Mouse (Mus musculus) kidney, postnatal 14 days (tissue): ENCODE measurements at regions not wholly inside any gene's neighbourhood (a gene's known extent, or its start where the extent isn't known, plus 50 kb on each side); places are given as distances from the start of the nearest gene placed in this dataset.

Source experiments
- DNase-seq: peaks from one replicate; pipeline ENCODE4 v3.0.0; 2022; ENCODE audit warnings: mixed read lengths

DNA sequence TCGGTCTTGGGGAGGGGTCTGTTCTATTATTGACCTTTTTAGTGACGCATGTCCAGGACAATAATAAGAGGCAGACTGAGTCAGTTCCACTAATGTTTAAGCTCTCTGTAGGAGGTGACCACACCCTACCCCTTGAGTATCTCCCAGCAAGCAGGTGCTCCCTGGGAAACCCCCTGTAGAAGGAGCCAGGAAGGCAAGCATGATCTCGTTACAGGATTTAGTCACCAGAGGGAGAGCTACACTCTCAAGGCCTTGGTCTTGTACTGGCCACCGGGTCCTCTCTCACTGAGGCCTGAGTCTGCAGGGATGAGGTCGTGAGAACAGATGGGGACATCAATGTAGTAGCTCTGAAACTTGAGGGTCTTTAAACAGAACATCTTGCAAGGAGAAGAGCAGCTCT lies 55.3 kb upstream of the Ccnd2 start:
- DNase-seq, result no peak

DNA sequence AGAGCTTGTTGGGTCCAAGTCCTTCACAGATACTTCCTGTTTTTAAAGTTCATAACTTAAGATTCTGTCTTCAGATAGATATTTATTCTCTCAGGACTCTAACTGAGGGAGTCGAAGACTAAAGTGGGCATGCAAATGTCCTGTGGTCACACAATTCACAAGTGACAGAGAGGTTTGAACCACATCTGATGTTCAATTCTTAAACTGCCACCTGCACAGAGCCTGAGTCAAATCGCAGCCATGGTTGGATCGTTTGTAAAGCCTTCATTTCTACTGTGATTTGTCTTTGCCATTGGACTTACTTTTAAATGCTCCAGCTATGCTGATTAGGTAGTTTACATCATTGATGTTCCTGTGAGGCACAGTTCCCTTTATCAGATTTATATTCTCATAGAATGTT lies 61.4 kb upstream of the Ccnd2 start:
- DNase-seq, result no peak

DNA sequence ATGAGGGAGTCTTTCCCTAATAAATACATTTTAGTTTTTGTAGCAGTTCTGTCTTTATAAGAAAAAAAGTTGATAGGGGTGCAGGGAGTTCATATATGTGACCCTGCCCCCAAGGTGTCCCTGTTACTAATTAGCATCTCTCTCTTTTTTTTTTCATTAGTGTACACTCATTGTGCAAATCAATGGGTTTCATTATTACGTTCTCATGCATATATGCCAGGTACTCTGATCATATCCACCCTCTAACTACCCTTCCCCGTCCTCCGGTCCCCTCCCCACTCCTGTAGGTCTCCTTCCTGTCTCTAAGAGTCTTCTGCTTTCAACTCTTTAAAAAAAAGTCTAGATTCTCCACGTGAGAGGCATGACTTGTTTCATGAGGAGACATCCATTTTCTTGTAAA lies 63.9 kb upstream of the Ccnd2 start:
- DNase-seq, result no peak

DNA sequence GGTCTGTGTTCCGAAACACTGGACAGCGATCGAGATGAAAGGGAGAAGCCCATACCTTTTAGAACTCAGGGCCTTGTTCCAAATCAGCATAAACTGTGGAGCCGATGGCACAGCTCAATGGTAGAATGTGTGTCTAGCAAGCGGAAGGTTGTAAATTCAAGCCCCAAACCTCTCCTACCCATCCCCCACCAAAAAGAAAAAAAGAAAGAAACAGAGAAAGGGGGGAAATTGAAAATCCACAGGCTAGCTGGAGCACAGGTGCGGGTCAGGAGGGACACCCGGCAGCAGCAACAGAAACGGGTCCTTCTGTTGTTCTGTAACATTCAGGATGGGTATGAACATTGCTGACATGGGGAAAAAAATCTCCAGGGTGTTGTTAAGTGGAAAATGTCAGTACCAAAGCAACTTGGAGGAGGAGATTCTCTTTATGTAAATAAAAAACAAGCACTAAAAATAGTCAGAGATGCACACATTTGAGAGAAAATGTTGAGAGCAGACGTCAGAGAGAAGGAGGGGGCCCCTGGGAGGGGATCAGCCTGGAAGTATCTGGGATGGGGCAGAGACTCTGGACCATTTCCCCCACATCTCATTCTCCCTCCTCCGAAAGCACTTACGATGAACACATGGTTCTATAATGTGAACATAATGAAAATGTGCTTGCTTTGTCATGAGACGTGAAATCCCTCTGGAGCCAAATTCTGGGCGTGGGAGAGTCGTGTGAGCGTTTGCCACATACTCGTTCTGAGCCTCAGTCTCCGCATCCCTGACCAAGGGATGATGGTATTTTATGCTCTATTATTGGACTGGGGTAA lies 66.8 kb upstream of the Ccnd2 start:
- DNase-seq, result no peak

DNA sequence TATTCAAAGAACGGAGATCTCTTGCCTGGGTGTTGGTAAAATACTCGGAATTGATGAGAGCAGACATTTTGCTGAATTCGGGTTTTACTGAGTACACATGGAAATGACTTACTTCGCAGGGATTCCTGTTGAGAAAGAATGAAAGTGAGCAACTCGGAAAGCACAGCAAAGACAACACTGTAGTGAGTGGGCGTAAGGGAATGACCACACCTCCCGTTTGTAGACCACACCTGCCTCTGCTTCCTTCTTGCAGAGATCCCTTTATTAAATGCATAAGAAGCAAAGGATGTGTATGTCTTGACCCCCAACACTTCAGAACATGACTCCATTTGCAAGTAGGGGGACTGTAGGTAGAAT lies 67.4 kb upstream of the Ccnd2 start:
- DNase-seq, result no peak

DNA sequence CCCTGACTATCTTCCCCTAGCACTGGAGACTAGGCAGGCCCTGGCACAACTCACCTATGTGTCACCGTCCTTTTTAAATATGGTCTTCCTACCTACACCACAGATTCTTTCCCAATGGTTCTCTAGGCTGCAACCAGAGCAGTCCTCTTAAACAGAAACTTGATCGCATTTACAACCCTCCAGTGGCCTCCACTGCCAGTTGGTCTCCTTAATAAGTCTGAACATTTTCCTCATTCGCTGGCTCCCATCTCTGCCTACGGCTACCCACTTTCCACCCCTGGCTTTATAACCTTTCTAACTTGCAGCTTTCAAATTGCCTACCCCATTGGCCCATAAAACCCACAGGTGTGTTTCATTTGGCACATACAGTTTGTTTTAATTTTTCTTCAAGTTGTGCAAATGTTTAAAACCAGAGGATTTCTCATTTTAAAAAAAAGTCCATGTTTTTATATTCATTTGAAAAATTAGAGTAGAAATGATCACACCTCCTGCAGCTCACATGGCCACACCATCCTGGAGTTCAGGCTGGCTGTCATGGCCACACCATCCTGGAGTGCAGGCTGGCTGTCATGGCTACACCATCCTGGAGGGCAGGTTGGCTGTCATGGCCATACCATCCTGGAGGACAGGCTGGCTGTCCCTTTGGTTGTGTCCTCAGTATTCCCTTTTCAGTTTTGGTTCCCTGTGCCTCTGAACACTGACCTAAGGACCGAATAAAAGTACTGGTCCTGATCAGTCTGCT lies 74.4 kb upstream of the Ccnd2 start:
- no peak for DNase-seq

DNA sequence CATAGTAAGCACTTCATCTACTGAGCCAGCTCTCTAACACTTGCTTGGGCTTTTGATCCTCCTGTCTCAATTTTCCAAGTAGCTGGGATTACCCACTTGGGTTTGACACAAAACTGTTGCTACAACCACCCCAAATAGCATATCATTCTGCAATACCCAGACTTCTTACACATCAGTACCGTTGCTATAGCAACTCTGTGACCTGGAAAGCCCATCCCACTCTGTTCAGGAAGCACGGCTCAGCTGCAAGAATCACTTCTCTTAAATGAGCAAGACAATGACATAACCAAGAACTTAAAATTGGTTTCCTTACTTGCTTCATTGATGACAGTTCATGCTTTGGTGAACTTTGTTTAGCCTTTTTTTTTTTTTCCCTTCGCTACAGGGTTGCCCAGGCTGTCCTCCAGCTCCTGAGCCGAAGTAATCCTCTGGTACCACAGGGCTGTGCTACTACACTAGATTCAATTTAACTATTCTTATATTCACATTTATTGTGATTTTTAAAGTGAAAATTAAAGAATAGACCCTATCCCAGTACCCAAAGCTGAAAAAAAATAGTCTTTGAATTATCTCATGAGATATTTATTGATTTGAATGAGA lies 84.6 kb upstream of the Ccnd2 start:
- no peak for DNase-seq

DNA sequence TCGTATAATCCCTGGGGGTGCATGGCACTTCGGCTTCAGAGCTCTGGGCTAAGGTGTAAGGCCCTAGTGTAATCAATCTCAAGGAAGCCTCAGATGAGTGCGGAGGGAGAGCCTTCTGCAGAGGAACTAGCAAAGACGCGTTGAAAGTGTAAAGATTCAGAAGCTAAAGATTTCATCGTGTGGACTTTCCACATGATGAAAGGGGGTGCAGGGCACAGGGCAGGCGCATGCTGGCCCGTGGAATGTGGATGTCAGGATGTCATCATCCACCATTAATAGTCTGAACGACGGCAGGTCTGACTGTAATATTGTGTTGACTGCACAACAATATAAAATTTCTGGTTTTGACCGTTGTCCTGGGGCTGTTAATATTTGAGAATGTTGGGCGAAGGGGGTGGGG lies 85.2 kb upstream of the Ccnd2 start:
- no peak for DNase-seq

DNA sequence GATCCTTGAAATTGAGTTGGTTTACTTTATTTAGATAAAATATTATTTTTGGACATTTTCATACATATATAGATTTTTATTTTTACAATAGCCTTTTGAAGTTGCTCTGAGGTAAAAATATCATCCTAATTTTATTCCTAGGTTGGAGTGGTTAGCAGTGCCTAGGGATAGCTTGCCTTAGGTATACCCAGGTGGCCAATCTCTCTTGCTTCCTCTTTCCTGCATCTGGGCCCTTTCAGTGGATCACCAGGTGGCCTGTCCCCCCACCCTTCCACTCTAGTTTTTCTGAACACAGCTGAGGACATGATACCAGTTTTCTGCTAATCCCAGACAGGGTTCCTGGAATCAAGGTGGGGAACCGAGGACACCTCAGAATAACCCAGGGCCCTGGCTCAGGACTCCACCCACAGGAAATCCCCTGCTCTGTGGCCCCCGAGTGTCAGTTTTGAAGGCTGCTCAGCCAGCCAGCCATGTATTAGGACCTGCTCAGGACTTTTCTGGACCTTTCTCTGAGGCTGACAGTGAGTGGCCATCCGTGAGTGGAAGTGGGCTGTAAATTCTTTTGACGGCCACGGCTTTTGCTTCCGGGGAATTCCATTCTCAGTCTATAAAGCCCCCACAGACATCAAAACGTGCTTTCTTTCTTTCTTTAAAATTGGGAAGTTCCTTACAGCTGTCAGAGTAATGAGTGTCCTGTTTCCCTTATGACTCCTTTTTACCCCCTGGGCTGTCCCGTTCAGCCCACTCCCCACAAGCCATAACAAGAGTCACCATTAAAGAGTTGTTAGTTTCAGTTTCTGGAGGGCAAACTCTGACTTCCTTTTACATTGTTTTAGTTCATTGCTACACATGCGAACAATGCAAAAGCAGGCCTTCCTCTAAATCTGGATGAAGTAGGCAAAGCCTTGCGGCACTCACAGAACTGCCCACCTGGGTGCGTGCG lies 87.8 kb upstream of the Ccnd2 start:
- DNase-seq, result no peak

DNA sequence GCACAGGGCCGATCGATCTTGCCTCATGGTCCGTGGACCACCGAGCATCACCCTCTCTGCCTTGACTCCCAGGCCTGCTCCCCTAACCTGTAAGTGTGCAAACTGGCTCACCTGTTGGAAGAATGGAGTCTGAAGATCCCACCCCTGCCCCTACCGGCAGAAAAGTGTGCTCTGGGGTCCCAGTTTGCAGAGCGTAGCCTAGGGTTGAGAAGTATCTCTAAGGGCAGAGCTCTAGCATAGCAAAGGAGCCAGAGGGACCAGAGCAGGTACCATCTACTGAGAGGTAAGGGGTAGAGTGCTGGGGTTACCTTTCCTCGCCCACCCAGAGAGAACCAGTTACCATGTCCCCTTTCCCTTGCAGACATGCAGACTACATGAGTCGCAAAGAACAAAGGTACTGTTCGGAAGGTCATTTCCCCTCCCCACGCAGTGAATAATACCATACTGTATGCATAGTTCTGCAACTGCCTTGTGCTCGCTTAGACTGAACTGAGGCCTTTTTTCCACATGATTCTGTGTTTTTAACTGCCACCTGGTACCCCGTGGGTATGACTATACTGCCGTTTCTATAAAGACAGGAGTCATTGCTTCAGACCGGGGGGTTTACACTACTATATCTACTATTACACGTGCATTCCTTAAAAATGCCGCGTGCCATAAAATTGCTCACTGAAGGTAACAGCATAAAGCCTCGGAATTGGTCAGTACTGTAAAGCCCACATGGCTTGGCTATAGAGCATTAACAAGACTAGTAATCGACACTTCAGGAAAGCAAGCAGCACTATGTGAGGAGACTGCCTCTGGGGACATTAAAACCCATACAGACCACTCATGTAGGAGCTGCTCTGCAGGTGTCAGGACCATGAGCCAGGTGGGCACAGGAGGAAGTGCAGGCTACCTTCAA lies 88.7 kb upstream of the Ccnd2 start:
- DNase-seq, result no peak

DNA sequence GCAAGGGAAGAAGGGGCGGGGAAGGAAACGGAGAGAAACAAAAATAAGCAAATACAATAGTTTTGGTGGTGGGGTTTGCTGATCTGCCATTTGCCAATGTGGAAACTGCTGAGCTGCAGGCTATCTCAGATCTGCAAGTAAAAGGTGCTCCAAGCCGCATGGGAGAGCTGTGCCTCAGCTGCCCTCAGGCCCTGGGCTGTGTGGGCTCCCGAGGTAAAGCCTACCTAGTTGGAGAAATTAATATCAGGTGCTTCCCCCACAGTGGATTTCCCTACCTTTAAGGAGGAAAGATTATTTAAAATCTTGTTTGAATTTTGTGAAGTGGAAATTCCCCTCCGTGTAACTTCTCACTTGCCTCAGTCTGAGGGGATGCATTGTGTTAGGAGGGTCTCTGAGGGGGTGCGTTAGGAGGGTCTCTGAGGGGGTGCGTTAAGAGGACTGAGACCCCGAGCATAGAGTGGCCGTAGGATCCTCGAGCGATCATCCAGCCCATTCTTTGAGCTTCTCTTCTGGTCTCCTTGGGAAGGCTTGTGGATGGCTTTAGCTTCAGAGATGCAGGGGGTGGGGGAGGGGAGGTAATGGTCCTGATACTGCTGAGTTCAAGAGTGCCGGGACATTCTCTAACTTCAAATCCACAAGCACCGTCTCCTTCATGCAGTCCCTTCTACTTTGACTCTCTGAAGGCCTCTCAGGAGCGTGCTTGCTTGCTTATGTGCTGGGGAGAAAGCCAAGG lies 89.9 kb upstream of the Ccnd2 start:
- no peak for DNase-seq

DNA sequence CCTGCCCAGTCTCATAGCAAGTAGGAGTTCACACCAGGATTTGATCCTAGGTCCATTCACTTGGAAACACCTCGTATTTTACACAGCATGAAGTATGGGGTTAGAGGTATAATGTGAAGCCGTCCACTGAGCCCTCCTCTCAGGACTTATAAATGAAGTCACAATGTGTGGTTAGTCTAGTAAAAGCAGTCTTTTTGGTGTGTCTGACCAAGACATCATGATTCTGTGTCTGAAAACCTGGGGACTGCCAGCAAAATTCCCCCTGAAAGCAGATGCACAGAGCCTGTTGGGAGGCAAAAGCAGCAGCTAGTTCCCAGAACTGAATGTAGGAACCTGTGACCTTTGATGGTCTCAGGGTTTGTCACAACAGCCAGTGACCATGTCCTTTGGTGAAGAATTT lies 91.0 kb upstream of the Ccnd2 start:
- DNase-seq, result no peak

DNA sequence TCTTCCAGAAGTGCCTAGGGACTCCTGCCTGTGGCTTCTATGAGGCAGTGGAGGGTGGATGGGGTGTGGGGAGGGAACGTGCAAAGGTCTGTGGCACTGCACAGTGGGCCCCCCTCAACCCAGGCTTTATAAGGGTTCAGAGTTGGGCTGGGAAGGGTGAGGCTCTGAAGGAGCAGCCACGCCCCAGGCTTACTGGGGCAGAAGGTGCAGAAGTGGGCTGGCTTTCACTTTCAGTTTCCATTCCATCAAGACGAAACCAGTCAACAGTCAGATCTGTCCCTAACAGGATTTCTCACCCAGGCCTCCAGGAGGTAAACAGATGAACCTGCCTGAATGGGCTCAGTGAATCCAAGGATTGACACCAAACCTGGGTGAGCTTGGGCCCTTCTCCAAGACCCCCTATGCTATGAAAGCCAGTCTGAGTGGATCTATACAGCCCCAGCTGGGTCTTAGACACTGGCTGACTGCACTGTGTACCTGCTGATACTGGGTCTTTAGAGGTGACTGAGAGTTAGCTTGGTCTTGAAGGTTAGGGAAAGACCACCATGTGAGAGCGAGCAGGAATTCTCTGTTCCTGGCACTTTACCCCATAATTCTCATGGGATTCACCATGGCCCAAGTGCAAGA lies 93.9 kb upstream of the Ccnd2 start:
- DNase-seq, result no peak

DNA sequence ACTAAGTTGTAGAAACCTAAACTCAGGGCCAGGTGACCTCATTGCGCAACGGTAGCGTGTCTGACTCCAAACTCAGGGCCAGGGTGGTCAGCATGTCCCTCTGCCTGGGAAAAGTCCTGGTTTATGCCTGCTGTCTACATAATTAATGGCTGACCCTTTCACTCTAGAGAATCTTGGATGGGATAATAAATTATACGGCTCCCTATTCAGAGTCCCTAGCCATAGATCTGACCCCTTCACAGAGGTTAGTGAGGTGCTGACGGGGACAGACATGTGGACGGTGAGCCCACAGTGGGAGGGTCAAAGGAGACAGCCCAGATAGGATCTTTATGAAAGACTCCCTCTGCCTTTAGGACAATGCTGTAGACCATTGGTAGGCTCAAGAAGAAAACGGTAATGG lies 94.7 kb upstream of the Ccnd2 start:
- DNase-seq, result no peak

DNA sequence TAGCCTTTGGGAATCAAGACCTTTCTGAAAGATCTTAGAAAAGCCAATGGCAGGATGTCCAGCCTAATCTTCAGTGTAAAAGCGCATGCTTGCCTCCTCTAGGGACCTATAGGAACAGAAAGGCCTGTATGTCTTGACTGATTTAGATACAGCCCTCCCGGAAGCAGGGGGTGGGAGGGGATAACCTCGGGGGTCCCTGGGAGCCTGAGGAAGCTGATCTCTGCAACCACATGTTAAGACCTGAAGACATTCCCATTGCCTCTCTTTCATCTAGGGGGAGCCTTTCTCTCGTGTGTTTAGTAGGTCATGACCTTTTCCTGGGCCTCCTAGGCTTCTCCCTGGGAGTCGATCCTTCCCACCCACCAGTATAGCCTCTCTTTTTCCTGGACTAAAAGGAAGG lies 95.3 kb upstream of the Ccnd2 start:
- DNase-seq, result no peak

DNA sequence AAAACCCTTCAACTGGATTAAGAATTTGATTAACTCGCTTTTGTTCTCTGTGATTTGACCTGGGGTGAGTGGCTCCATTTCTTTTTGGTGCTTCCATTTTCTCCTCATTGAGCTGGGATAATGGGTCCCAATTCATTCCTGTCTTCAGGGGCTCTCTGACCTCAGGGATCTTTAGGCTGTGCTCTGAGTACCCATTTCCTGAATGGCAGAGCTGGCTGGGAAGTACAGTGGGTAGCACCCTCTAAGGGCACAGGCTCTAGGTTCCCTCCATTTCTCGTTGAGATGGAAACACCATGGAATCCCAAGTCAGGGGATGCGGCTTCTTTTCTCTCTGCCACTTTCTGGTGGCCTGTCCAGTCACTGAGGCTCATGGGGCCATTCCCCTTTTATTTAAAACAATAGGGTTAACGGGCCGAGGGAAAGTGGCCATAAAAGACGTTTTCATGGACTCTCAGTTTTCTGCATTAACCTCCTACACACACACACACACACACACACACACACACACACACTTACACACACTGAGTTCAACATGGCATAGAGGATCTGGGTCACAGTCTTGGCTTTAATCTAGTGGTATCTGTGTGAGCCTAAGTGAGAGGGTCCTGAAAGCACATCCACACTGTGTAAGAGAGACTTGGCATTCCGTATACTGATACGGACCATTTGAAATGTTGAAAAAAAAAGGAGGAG lies 98.3 kb upstream of the Ccnd2 start:
- DNase-seq, result no peak

DNA sequence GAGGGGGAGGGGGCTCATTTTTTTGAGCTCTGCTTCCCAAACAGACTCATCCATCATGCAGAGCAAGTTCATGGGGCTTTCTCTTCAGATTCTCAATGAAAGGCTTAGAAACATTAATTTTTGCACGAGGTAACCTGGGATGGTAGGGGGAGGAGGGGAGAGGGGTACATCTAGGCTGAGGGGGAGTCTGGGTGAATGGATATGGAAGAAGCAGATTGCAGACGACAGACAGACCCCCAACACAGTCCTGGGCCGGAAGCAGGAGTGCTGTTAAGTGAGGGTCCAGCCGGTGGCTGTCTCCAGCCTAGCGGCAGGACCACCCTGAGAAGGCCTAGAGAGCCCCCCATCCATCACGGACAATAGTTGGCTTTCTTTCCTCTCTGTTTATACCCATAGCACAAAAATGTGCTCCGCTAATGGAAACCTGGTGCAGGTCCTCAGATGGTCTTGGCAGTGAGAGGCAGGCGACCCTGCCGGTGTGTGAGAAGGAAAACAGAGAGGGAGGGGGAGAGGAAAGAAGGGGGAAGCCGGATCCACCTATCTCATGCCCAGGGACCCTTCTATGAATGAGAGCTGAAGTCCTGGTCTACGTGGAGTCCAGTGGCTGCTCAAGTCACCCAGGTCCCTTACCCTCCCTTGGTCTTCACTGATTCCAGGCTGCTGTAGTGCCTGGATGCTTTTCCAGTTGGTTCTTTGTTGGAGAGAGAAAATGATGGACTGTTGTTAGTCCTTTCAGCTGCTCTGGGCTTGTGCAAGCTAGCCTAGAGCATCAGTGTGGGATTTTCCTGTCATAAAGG lies 99.1 kb upstream of the Ccnd2 start:
- DNase-seq, result no peak

DNA sequence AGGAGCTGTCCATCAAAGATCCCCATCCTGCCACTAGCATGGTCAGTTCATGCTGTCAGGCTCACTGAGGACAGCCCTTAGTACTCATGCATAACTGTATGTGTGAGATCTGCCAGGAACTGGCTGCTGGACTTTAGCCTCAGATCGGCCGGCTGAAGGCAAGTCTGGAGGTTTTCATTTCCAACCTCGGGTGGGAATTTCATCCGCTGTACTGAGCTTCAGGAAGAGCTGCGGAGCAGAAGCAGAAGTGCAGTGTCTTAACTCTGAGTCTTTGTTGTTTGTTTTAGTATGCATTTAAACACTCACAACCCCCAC lies 99.6 kb upstream of the Ccnd2 start:
- peak; percentile 46 for DNase-seq

DNA sequence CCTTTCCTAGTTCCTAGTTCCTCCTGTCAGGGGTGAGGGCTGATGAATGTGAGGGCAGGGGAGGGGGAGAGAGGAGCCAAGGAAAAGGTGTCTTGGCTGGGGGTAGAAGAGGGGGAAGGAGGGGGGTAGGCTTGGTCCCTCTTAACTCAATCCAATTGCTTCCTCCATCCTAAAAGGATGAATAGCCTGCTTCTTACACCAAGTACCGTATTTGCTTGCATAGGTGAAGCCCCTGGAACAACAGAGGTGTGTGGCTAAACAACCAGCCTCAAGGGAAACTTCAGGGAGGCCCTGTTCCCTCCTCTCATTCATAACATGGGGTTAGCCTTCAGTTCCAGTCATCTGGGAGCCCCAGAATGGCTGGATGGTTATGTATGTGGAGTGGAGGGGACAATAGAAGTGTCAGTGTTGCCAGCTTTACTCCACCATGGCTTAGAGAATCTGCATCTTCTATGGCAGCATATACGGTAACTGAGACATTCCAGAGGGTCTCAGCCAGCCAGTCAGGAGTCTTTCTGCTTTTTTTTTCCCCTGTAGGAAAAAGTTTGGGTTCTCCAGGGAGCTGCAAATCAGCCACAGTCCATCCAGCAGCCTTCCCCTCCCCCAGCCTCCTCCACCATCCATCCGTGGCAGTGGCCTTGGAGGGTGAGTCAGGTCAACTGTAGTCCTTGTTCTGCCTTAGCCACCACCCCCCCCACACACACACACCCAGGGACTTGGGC lies 100.2 kb upstream of the Ccnd2 start:
- DNase-seq, result no peak
